Mouse (Mus musculus) midbrain, postnatal 0 days (tissue): ENCODE data around the gene Snrnp35. TPM values are rescaled to one million over a fixed set of nuclear protein-coding genes. Genes with fewer than 3 reads are reported as not detected.

Source experiments
- ATAC-seq: fragments of 200-750 bp; cut with Nextera tagmentation; 2 replicates; pipeline ENCODE4 v1.8.0; 2017; ENCODE audit warnings: moderate number of reproducible peaks, mild to moderate bottlenecking, moderate TSS enrichment, moderate library complexity; ENCODE audit not compliant: low FRiP score
- DNase-seq: peaks from one replicate; pipeline ENCODE4 v3.0.0-alpha.2; 2015; ENCODE audit warnings: low spot score
- H3K27ac ChIP-seq: fragments of 300-500 bp; sonication (generic); 2 replicates; pipeline ENCODE4 v1.5.1; 2014; ENCODE audit warnings: low read depth, mild to moderate bottlenecking, low read length, mixed read lengths
- H3K27me3 ChIP-seq: fragments of 300-500 bp; sonication (generic); 2 replicates; pipeline ENCODE4 v1.6.1; 2014; ENCODE audit warnings: low read length, control low read depth, mixed read lengths; ENCODE audit not compliant: insufficient read depth
- H3K36me3 ChIP-seq: fragments of 300-500 bp; sonication (generic); 2 replicates; pipeline ENCODE4 v1.6.1; 2014; ENCODE audit warnings: low read length, control low read depth, mixed read lengths; ENCODE audit not compliant: insufficient read depth
- H3K4me1 ChIP-seq: fragments of 300-500 bp; sonication (generic); 2 replicates; pipeline ENCODE4 v1.6.1; 2014; ENCODE audit warnings: mild to moderate bottlenecking, control low read depth, antibody characterized with exemption, low read length, mixed read lengths; ENCODE audit not compliant: insufficient read depth
- H3K4me2 ChIP-seq: fragments of 300-500 bp; sonication (generic); 2 replicates; pipeline ENCODE4 v1.6.1; 2014; ENCODE audit warnings: low read depth, mild to moderate bottlenecking, low read length, mixed read lengths; ENCODE audit not compliant: poor library complexity, severe bottlenecking
- H3K4me3 ChIP-seq: fragments of 300-500 bp; sonication (generic); 2 replicates; pipeline ENCODE4 v1.5.1; 2014; ENCODE audit warnings: low read depth, mild to moderate bottlenecking, low read length, moderate library complexity
- H3K9ac ChIP-seq: fragments of 300-500 bp; sonication (generic); replicated peaks from 2 replicates; pipeline ENCODE4 v1.6.1; 2014; ENCODE audit warnings: mild to moderate bottlenecking, low read length, moderate library complexity, mixed read lengths; ENCODE audit not compliant: poor library complexity, severe bottlenecking
- H3K9me3 ChIP-seq: fragments of 300-500 bp; sonication (generic); 2 replicates; pipeline ENCODE4 v1.6.1; 2016; ENCODE audit warnings: low read length, control low read depth
- CTCF ChIP-seq: IDR thresholded peaks from 2 replicates; pipeline ENCODE4 v1.5.1; 2016; ENCODE audit warnings: antibody characterized with exemption, mild to moderate bottlenecking
- WGBS: fragments of 180-500 bp; shearing (Covaris S2); extraction: QIAGEN DNeasy Blood & Tissue Kit; methylation state at CpG from one replicate; pipeline ENCODE4 v1.1.7; 2014; 5-methylcytosine and 5-hydroxymethylcytosine counted together
- polyA plus RNA-seq: library from polyadenylated mRNA; unstranded; fragments of >200 nt; fragmentation: Nextera tagmentation; extraction: Ambion mirVana; gene quantifications from 2 replicates; pipeline ENCODE4 v1.2.1, GENCODE M21; 2015
- total RNA-seq: library from RNA; depleted of rRNA; stranded (reverse); fragments of >200 nt; gene quantifications from 2 replicates; pipeline ENCODE4 v1.2.3, GENCODE M21; 2014

Snrnp35 gene
- total and polyA plus RNA-seq, 2 experiments from 2014 or later: 10.7 to 13.0 TPM

GRCm38 (mm10) chr5:124509742-124510237, 26.9 kb downstream of the Snrnp35 start:
- H3K9me3 ChIP-seq: no peaks in the 10 kb centered on the region
- TF ChIP-seq CTCF: no peak
- DNase-seq (no peak), ATAC-seq (no peak)
- H3K9ac ChIP-seq: no peak overlapping the region
- no peak overlapping the region for H3K27ac ChIP-seq
- no peak overlapping the region for H3K4me2 ChIP-seq
- WGBS: 82% methylated on average over 12 of the region's 12 CpGs
- H3K36me3 ChIP-seq: peaks cover 5% of the 10 kb centered on the region
- H3K4me3 ChIP-seq: no peak overlapping the region
- H3K27me3 ChIP-seq: no peaks in the 10 kb centered on the region
- H3K4me1 ChIP-seq: no peaks in the 10 kb centered on the region

GRCm38 (mm10) chr5:124510536-124511050, 27.7 kb downstream of the Snrnp35 start:
- DNase-seq (no peak), ATAC-seq (no peak)
- H3K27me3 ChIP-seq: no peaks in the 10 kb centered on the region
- H3K4me3 ChIP-seq: no peak overlapping the region
- no peaks in the 10 kb centered on the region for H3K4me1 ChIP-seq
- H3K36me3 ChIP-seq: peaks cover 5% of the 10 kb centered on the region
- H3K27ac ChIP-seq: no peak overlapping the region
- no peaks in the 10 kb centered on the region for H3K9me3 ChIP-seq
- no peak overlapping the region for H3K9ac ChIP-seq
- no peak for TF ChIP-seq CTCF
- no peak overlapping the region for H3K4me2 ChIP-seq
- WGBS: 86% methylated on average over 10 of the region's 10 CpGs

DNA sequence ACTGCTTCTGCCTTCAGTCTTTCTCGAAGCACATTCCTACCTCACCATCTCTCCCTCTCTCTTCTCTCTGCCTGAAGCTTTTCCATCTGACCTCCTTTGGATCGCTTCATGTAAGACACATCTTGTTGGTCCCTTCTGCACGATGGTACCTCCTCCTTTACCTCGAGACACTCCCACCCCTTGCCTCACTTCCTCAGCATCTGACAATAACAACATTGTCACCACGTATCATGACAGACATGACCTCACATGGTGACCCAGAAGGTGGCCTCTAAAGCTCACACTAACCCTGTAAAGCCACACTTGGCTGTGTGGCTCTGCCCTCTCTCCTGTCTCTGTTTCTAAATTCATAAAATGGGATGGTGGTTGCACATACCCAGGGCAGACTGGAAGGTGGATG, 32.9 kb downstream of the Snrnp35 start:
- Histone ChIP-seq H3K27ac (no peak overlapping the region), H3K4me3 (no peak overlapping the region), H3K9me3 (no peaks in the 10 kb centered on the region), H3K27me3 (no peaks in the 10 kb centered on the region), H3K4me2 (no peak overlapping the region), H3K36me3 (peaks cover 6% of the 10 kb centered on the region), H3K9ac (no peak overlapping the region), H3K4me1 (no peaks in the 10 kb centered on the region)
- TF ChIP-seq CTCF: no peak
- no peak for DNase-seq
- no peak for ATAC-seq
- WGBS: 86% methylated on average over 5 of the region's 5 CpGs

GRCm38 (mm10) chr5:124518648-124519047, 35.7 kb downstream of the Snrnp35 start:
- Histone ChIP-seq H3K36me3 (peaks cover 12% of the 10 kb centered on the region), H3K4me2 (no peak overlapping the region), H3K4me1 (no peaks in the 10 kb centered on the region), H3K9me3 (no peaks in the 10 kb centered on the region), H3K27ac (no peak overlapping the region), H3K4me3 (no peak overlapping the region), H3K9ac (no peak overlapping the region), H3K27me3 (no peaks in the 10 kb centered on the region)
- WGBS: 45% methylated on average over 10 of the region's 10 CpGs
- no peak for TF ChIP-seq CTCF
- DNase-seq (no peak), ATAC-seq (no peak)

DNA sequence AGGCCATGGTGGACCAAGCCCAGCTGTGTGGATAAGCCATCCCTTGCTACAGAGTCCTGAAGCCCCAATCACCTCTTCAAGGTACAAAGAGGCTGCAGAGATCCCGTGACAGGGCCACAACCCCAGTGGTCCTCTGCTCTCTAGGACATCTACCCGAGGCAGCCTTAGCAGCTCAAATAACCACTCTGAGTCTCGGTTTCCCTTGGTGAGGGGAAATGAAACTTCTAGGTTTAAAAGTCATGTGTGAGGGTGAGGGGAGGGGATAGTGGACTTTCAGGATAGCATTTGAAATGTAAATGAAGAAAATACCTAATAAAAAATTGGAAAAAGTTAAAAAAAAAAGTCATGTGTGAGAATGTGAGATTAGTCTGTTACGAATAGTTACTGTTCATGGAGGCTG, 38.7 kb downstream of the Snrnp35 start:
- no peak overlapping the region for H3K4me2 ChIP-seq
- 93% methylated on average over 4 of the region's 4 CpGs for WGBS
- H3K27me3 ChIP-seq: no peaks in the 10 kb centered on the region
- no peak overlapping the region for H3K4me3 ChIP-seq
- no peaks in the 10 kb centered on the region for H3K4me1 ChIP-seq
- no peak for TF ChIP-seq CTCF
- H3K9ac ChIP-seq: no peak overlapping the region
- H3K9me3 ChIP-seq: no peaks in the 10 kb centered on the region
- DNase-seq: no peak
- ATAC-seq: no peak
- H3K27ac ChIP-seq: no peak overlapping the region
- peaks cover 7% of the 10 kb centered on the region for H3K36me3 ChIP-seq

DNA sequence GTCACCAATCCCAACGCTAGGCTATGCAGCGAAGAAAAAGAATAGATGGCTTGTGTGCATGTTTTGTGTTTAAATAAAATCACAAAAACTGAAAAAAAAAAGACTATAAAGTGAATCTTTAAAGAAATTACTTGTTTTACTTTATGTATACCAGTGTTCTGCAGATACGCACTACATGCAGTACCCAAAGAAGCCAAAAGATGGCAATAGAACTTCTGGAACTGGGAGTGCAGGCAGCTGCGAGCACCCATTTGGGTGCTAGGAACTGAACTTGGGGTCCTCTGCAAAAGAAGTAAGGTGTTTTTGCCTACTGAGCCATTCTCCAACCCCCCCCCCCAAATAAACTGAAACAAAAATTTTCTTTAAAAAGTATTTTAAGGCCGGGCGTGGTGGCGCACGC, 40.1 kb downstream of the Snrnp35 start:
- 94% methylated on average over 8 of the region's 8 CpGs for WGBS
- H3K27ac ChIP-seq: no peak overlapping the region
- peak; percentile 49 for TF ChIP-seq CTCF
- H3K9ac ChIP-seq: no peak overlapping the region
- H3K9me3 ChIP-seq: no peaks in the 10 kb centered on the region
- no peaks in the 10 kb centered on the region for H3K4me1 ChIP-seq
- DNase-seq (no peak), ATAC-seq (no peak)
- H3K4me2 ChIP-seq: no peak overlapping the region
- H3K27me3 ChIP-seq: no peaks in the 10 kb centered on the region
- H3K36me3 ChIP-seq: peaks cover 7% of the 10 kb centered on the region
- no peak overlapping the region for H3K4me3 ChIP-seq
